Mouse (Mus musculus) neural tube, embryonic 11.5 days (tissue): ENCODE measurements around the gene Macrod2. TPM values are rescaled to one million over a fixed set of nuclear protein-coding genes. Genes with fewer than 3 reads are reported as not detected.

Experiments
- ATAC-seq: fragments of 200-750 bp; cut with Nextera tagmentation; 2 replicates; pipeline ENCODE4 v1.8.0; 2017; ENCODE audit warnings: moderate number of reproducible peaks, mild to moderate bottlenecking, moderate TSS enrichment, moderate library complexity; ENCODE audit not compliant: insufficient read depth, low FRiP score, low TSS enrichment
- DNase-seq: peaks from one replicate; pipeline ENCODE4 v3.0.0-alpha.2; 2015; ENCODE audit warnings: low spot score
- H3K27ac ChIP-seq: fragments of 300-500 bp; sonication (generic); 2 replicates; pipeline ENCODE4 v1.5.1; 2014; ENCODE audit warnings: low read depth, mild to moderate bottlenecking, low read length
- H3K27me3 ChIP-seq: fragments of 300-500 bp; sonication (generic); 2 replicates; pipeline ENCODE4 v1.6.1; 2014; ENCODE audit warnings: mild to moderate bottlenecking, low read length, mixed read lengths; ENCODE audit not compliant: control insufficient read depth, insufficient read depth
- H3K36me3 ChIP-seq: fragments of 300-500 bp; sonication (generic); 2 replicates; pipeline ENCODE4 v1.6.1; 2014; ENCODE audit warnings: mild to moderate bottlenecking, low read length, moderate library complexity, mixed read lengths; ENCODE audit not compliant: control insufficient read depth, insufficient read depth
- H3K4me1 ChIP-seq: fragments of 300-500 bp; sonication (generic); 2 replicates; pipeline ENCODE4 v1.6.1; 2014; ENCODE audit warnings: low read length, mixed read lengths; ENCODE audit not compliant: control insufficient read depth, insufficient read depth
- H3K4me2 ChIP-seq: fragments of 300-500 bp; sonication (generic); 2 replicates; pipeline ENCODE4 v1.6.1; 2014; ENCODE audit warnings: low read depth, mild to moderate bottlenecking, moderate library complexity
- H3K4me3 ChIP-seq: fragments of 300-500 bp; sonication (generic); 2 replicates; pipeline ENCODE4 v1.5.1; 2014; ENCODE audit warnings: low read depth, low read length
- H3K9ac ChIP-seq: fragments of 300-500 bp; sonication (generic); 2 replicates; pipeline ENCODE4 v1.6.1; 2014; ENCODE audit warnings: mild to moderate bottlenecking, low read length
- H3K9me3 ChIP-seq: fragments of 300-500 bp; sonication (generic); 2 replicates; pipeline ENCODE4 v1.6.1; 2016; ENCODE audit warnings: low read length; ENCODE audit not compliant: control insufficient read depth
- WGBS: fragments of 180-500 bp; shearing (Covaris S2); extraction: QIAGEN DNeasy Blood & Tissue Kit; methylation state at CpG from one replicate; pipeline ENCODE4 v1.1.7; 2014; 5-methylcytosine and 5-hydroxymethylcytosine counted together
- polyA plus RNA-seq: library from polyadenylated mRNA; unstranded; fragments of >200 nt; fragmentation: Nextera tagmentation; extraction: Ambion mirVana; gene quantifications from 2 replicates; pipeline ENCODE4 v1.2.1, GENCODE M21; 2014

Macrod2 gene
- polyA plus RNA-seq, 1 experiment from 2014 or later, result 46.0 TPM

GRCm38 (mm10) chr2:140533621-140534020 lies 138.5 kb downstream of the Macrod2 start:
- Histone ChIP-seq H3K36me3 (no peaks in the 10 kb centered on the region), H3K4me2 (no peak overlapping the region), H3K9me3 (no peaks in the 10 kb centered on the region), H3K4me3 (no peak overlapping the region), H3K27me3 (no peaks in the 10 kb centered on the region), H3K9ac (no peak overlapping the region), H3K4me1 (no peaks in the 10 kb centered on the region), H3K27ac (no peak overlapping the region)
- DNase-seq, result no peak
- 74% methylated on average over 8 of the region's 8 CpGs for WGBS
- ATAC-seq, result no peak

DNA sequence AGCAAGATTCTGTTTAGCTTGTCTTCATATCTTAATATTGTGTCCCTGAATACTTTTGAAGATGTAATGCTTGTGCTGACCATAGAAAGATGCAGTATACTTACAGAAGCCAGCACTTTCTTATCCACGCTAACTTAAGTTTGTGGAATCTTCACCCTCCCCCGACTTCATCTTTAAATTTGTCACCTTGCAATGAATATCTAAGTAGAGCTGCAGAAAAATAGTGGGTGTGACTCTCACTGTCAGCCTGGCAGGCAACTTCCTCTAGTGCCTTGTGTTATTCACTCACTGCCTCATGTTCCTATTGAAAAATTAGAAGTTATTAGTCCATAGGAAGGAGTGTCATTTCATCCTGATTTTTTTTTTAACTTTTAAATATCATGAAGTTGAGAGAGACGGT lies 139.5 kb downstream of the Macrod2 start:
- 89% methylated on average over 3 of the region's 3 CpGs for WGBS
- Histone ChIP-seq H3K4me2 (no peak overlapping the region), H3K4me1 (no peaks in the 10 kb centered on the region), H3K9me3 (no peaks in the 10 kb centered on the region), H3K9ac (no peak overlapping the region), H3K27me3 (no peaks in the 10 kb centered on the region), H3K4me3 (no peak overlapping the region), H3K36me3 (no peaks in the 10 kb centered on the region), H3K27ac (no peak overlapping the region)
- ATAC-seq (no peak), DNase-seq (no peak)

DNA sequence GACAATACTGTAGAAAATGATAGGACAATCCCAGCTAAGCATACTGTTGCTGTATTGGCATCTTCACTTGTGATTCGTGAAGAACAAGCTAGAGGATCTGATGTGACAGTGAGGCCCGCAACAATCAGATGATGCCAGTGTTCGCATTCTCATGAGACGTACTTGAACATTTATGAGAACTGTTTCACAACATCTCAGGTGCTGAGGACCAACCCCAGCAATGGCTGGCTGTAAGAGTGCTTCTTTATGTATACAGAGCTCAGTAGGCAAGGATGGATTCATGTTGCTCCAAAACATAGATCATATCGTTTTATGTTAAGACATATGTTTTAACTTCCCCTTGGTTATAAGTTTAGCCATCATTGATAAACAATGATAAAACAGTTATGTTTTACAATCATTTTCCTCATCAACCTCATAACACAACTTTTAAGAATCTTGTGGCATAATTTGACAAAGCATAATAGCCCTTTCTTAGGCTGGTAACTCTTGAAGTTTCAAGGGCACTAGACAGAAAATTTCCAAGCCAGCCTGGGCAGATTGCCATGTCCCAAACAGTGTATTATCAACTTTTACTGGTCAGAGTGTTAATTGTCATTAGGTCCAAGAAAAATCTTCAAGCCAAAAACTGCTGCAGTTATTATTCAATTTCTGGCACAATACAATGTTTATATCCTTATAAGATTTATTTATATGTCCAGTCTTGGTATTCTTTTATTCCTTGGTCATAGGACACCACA lies 140.9 kb downstream of the Macrod2 start:
- H3K9me3 ChIP-seq, result no peaks in the 10 kb centered on the region
- H3K4me1 ChIP-seq, result no peaks in the 10 kb centered on the region
- H3K4me2 ChIP-seq, result no peak overlapping the region
- no peak overlapping the region for H3K4me3 ChIP-seq
- no peaks in the 10 kb centered on the region for H3K36me3 ChIP-seq
- H3K27me3 ChIP-seq, result no peaks in the 10 kb centered on the region
- DNase-seq (no peak), ATAC-seq (no peak)
- H3K27ac ChIP-seq, result no peak overlapping the region
- 94% methylated on average over 5 of the region's 5 CpGs for WGBS
- no peak overlapping the region for H3K9ac ChIP-seq

DNA sequence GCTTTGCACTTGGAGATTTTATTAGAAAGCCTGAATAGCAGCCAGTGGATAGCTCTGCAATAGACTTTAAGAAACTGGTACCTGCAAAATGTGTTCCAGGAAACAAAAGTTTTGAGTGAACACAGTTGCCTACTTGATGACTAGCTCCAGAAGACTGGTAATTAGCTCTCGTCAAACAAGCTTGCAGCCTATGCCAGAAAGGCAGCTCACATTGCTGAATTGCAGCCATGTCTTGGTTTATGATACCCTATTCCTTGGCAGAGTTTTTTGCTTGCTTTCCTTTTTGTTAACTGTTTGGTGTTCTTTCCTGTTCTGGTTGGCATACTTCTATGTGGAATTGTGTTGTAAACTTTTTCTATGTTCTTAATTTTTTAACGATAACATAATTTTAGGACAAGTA lies 154.2 kb downstream of the Macrod2 start:
- 67% methylated on average over 2 of the region's 2 CpGs for WGBS
- H3K4me1 ChIP-seq, result no peaks in the 10 kb centered on the region
- no peaks in the 10 kb centered on the region for H3K9me3 ChIP-seq
- H3K4me2 ChIP-seq, result no peak overlapping the region
- no peak for ATAC-seq
- DNase-seq, result no peak
- H3K36me3 ChIP-seq, result no peaks in the 10 kb centered on the region
- H3K4me3 ChIP-seq, result no peak overlapping the region
- no peak overlapping the region for H3K27ac ChIP-seq
- H3K9ac ChIP-seq, result no peak overlapping the region
- H3K27me3 ChIP-seq, result no peaks in the 10 kb centered on the region

DNA sequence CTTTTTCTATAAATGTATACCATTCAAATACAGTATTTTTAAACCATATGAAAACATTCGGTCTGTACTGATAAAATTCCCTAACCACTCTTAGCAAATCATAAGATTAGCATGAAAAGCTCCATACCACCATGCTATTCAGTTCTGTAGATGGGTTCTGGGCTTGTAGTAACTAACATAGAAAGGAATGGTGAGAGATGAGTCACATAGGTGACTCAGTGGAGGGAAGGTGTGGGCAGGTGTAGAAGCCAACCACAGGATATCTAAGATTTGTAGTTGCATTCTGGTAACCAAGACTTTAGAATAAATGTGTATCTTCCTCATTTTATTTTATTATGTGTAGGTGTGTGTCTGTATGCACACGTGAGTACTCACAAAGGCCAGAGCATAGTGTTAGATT lies 166.3 kb downstream of the Macrod2 start:
- Histone ChIP-seq H3K36me3 (no peaks in the 10 kb centered on the region), H3K9ac (no peak overlapping the region), H3K9me3 (no peaks in the 10 kb centered on the region), H3K27me3 (no peaks in the 10 kb centered on the region), H3K4me2 (no peak overlapping the region), H3K27ac (no peak overlapping the region), H3K4me3 (no peak overlapping the region), H3K4me1 (no peaks in the 10 kb centered on the region)
- WGBS, result 90% methylated on average over 2 of the region's 2 CpGs
- DNase-seq (no peak), ATAC-seq (no peak)

DNA sequence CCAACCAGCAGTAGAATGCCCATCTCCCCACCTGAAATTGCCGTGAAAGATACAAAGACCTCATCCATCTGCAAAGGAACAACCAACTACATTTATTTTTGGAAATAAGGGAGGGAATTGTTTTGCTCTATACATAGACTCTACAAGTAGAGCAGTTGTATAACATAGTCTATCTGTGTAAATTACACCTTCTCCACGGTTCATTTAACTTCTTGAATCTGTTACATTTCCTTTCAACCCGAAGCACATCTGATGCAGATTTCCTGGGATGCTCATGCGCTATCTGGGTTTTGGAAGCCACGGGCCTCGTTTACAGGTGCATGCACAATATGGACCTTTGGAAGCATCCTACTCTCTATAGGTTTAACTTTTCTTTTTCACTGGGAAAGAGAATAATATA lies 175.8 kb downstream of the Macrod2 start:
- Histone ChIP-seq H3K9ac (no peak overlapping the region), H3K4me3 (no peak overlapping the region), H3K9me3 (no peaks in the 10 kb centered on the region), H3K4me1 (no peaks in the 10 kb centered on the region), H3K36me3 (no peaks in the 10 kb centered on the region), H3K4me2 (no peak overlapping the region), H3K27ac (no peak overlapping the region), H3K27me3 (no peaks in the 10 kb centered on the region)
- 86% methylated on average over 6 of the region's 6 CpGs for WGBS
- DNase-seq, result no peak
- no peak for ATAC-seq

GRCm38 (mm10) chr2:140592537-140593261 lies 197.6 kb downstream of the Macrod2 start:
- WGBS, result 74% methylated on average over 3 of the region's 3 CpGs

DNA sequence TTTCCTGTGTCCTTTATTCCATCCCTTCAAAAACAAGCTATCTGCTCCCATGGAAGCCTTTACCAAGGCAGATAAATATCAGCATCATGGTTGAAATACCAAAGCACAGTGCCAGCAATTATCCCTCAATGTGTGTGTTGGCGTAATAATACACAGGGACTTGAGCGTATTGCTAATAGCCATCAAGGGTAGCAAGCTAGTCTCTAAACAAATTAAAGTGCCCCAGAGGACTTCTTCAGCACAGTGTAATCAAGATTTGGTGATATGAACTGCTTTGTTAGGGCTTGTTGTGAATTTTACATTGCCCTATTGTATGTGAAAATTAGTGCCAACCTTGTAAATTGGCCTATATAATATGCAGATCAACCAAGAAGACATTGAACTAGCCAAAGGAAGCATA lies 201.8 kb downstream of the Macrod2 start:
- Histone ChIP-seq H3K9me3 (no peaks in the 10 kb centered on the region), H3K4me3 (no peak overlapping the region), H3K9ac (no peak overlapping the region), H3K36me3 (no peaks in the 10 kb centered on the region), H3K27ac (no peak overlapping the region), H3K27me3 (no peaks in the 10 kb centered on the region), H3K4me2 (no peak overlapping the region), H3K4me1 (no peaks in the 10 kb centered on the region)
- ATAC-seq (no peak), DNase-seq (no peak)
- 90% methylated on average over 2 of the region's 2 CpGs for WGBS

More at GRCm38 (mm10) chr2:140592537-140593261, 197.6 kb downstream of the Macrod2 start:
- Histone ChIP-seq H3K9me3 (no peaks in the 10 kb centered on the region), H3K9ac (no peak overlapping the region), H3K4me1 (no peaks in the 10 kb centered on the region), H3K36me3 (no peaks in the 10 kb centered on the region), H3K4me2 (no peak overlapping the region), H3K4me3 (no peak overlapping the region), H3K27me3 (no peaks in the 10 kb centered on the region), H3K27ac (no peak overlapping the region)
- ATAC-seq, result no peak
- DNase-seq, result no peak

DNA sequence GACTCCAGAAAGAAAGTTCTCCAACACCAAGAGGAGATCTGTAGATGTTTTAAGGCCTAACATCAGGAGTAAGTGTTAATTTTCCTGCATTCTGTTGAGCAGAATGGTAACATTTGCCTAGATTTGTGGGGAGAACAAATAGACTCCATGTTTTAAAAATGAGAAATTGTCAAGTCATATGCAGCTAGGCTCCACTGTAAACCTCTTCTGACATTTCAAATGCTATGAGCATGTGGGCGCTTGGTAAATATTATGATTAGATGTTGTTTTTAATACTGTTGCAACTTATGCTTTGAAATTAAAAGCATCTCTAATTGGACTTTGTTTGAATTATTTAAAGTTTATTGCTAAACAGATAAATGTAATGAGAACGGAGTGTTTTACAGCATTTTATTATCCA lies 220.3 kb downstream of the Macrod2 start:
- WGBS, result 91% methylated on average over 2 of the region's 2 CpGs
- ATAC-seq, result no peak
- no peak for DNase-seq

More for the DNA sequence above, 220.3 kb downstream of the Macrod2 start:
- Histone ChIP-seq H3K9me3 (no peaks in the 10 kb centered on the region), H3K36me3 (no peaks in the 10 kb centered on the region), H3K4me3 (no peak overlapping the region), H3K4me2 (no peak overlapping the region), H3K27ac (no peak overlapping the region), H3K27me3 (no peaks in the 10 kb centered on the region), H3K9ac (no peak overlapping the region), H3K4me1 (no peaks in the 10 kb centered on the region)
